Mouse (Mus musculus) myocyte (in vitro differentiated cells): ENCODE measurements around the gene Dbil5.

Experiments used
- E2F4 ChIP-seq: IDR thresholded peaks from one replicate; pipeline ENCODE4 v1.6.1; 2011; ENCODE audit warnings: mild to moderate bottlenecking, control low read depth, moderate library complexity; ENCODE audit not compliant: insufficient read depth
- MYOG ChIP-seq, 3 experiments: IDR thresholded peaks; one replicate each; pipeline ENCODE4 v1.6.1; 2011; ENCODE audit warnings: control low read depth in 2 of 3, low read depth in 2 of 3, mild to moderate bottlenecking in 2 of 3; ENCODE audit not compliant: insufficient read length in 2 of 3, control insufficient read depth in 1 of 3, insufficient read depth in 1 of 3
- POLR2A ChIP-seq: IDR thresholded peaks from one replicate; pipeline ENCODE4 v1.6.1; 2011; ENCODE audit warnings: low read depth, mild to moderate bottlenecking, control low read depth, moderate library complexity; ENCODE audit not compliant: insufficient read length
- POLR2AphosphoS2 ChIP-seq: IDR thresholded peaks from one replicate; pipeline ENCODE4 v1.6.1; 2011; ENCODE audit warnings: low read depth, control low read depth; ENCODE audit not compliant: insufficient read length

DNA sequence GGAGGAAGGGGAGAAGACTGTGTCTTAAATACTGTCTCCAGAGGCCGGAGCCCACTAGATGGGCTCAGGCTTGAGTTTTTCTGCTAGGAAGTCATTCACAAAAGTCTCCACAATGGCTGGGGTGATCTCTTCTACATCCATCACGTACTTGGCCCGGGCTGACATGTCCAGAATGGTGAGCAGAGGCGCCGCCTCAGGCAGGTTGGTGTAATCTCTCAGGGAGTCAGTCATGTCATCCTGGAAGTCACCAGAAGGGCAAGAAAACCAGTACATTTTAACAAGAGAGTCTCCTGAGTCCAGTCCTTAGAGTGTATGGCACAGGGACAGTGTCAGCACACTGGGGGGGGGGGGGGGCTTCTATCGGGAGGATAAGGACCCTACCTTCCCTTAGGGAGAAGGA, 41.1 kb downstream of the Dbil5 start:
- TF ChIP-seq POLR2AphosphoS2 (no peak), POLR2A (no peak), MYOG (IDR thresholded peaks at IDR 0.05; ENCODE audit: control insufficient read depth in 1 of 3, insufficient read depth in 1 of 3, insufficient read length in 2 of 3, low read depth in 2 of 3) (no peak), E2F4 (no peak)
